Mouse (Mus musculus) MEL (cell line): ENCODE data around the gene Fis1. TPM values are rescaled to one million over a fixed set of nuclear protein-coding genes. Genes with fewer than 3 reads are reported as not detected.

Source experiments
- DNase-seq: peaks from one replicate; pipeline ENCODE4 v3.0.0; 2011; ENCODE audit warnings: low read depth, low spot score
- H3K27ac ChIP-seq: 2 replicates; pipeline ENCODE4 v1.5.1; 2012; ENCODE audit warnings: low read depth, mild to moderate bottlenecking, control low read depth, low read length, moderate library complexity; ENCODE audit not compliant: control insufficient read depth
- H3K27me3 ChIP-seq, 2 experiments: fragments of 150-350 bp in 1 of 2; sonication (generic) in 1 of 2; 2 replicates each; pipeline ENCODE4 v1.6.1; 2012; ENCODE audit warnings: low read length in 2 of 2, mild to moderate bottlenecking in 2 of 2, improper control_type of control experiment in 1 of 2, moderate library complexity in 1 of 2; ENCODE audit not compliant: insufficient read depth in 2 of 2, control insufficient read depth in 1 of 2
- H3K36me3 ChIP-seq, 2 experiments: 2 replicates each; pipeline ENCODE4 v1.6.1; 2012 to 2014; ENCODE audit warnings: low read length in 2 of 2, improper control_type of control experiment in 1 of 2, inconsistent platforms in 1 of 2, mild to moderate bottlenecking in 1 of 2; ENCODE audit not compliant: insufficient read depth in 2 of 2, control insufficient read depth in 1 of 2
- H3K4me1 ChIP-seq, 2 experiments: fragments of 150-350 bp in 1 of 2; sonication (generic) in 1 of 2; 2 replicates each; pipeline ENCODE4 v1.6.1; 2012; ENCODE audit warnings: low read length in 2 of 2, improper control_type of control experiment in 1 of 2, mild to moderate bottlenecking in 1 of 2; ENCODE audit not compliant: insufficient read depth in 2 of 2, control insufficient read depth in 1 of 2
- H3K4me3 ChIP-seq, 2 experiments: fragments of 150-350 bp in 1 of 2; sonication (generic) in 1 of 2; 2 replicates each; pipeline ENCODE4 v1.5.1; 2012; ENCODE audit warnings: low read depth in 2 of 2, low read length in 2 of 2, mild to moderate bottlenecking in 2 of 2, moderate library complexity in 2 of 2, control low read depth in 1 of 2, improper control_type of control experiment in 1 of 2; ENCODE audit not compliant: control insufficient read depth in 1 of 2, insufficient read depth in 1 of 2
- H3K79me2 ChIP-seq: 2 replicates; pipeline ENCODE4 v1.6.1; 2012; ENCODE audit warnings: mild to moderate bottlenecking, low read length, moderate library complexity; ENCODE audit not compliant: control insufficient read depth, poor library complexity, insufficient read depth
- H3K9ac ChIP-seq: 2 replicates; pipeline ENCODE4 v1.6.1; 2012; ENCODE audit warnings: low read depth, mild to moderate bottlenecking, control low read depth, low read length, moderate library complexity; ENCODE audit not compliant: control insufficient read depth, poor library complexity, severe bottlenecking
- H3K9me3 ChIP-seq: fragments of 150-350 bp; sonication (generic); replicated peaks from 2 replicates; pipeline ENCODE4 v1.6.1; 2012; ENCODE audit warnings: mild to moderate bottlenecking, low read length, improper control_type of control experiment, moderate library complexity; ENCODE audit not compliant: insufficient read depth
- BHLHE40 ChIP-seq: IDR thresholded peaks from 2 replicates; pipeline ENCODE4 v1.6.1; 2012; ENCODE audit warnings: low read depth, mild to moderate bottlenecking, inconsistent platforms, low read length, improper control_type of control experiment, borderline replicate concordance
- CHD1 ChIP-seq: IDR thresholded peaks from 2 replicates; pipeline ENCODE4 v1.6.1; 2012; ENCODE audit warnings: low read depth, mild to moderate bottlenecking, inconsistent platforms, low read length, improper control_type of control experiment
- CHD2 ChIP-seq: IDR thresholded peaks from 2 replicates; pipeline ENCODE4 v1.6.1; 2011; ENCODE audit warnings: low read length, improper control_type of control experiment
- CTCF ChIP-seq, 3 experiments: IDR thresholded peaks in 2 of 3; conservative IDR thresholded peaks in 1 of 3; 2 replicates each; pipeline ENCODE4 v1.5.1; 2011 to 2012; ENCODE audit warnings: low read length in 3 of 3, low read depth in 2 of 3, mild to moderate bottlenecking in 2 of 3, improper control_type of control experiment in 1 of 3, inconsistent platforms in 1 of 3, mixed read lengths in 1 of 3, moderate library complexity in 1 of 3; ENCODE audit not compliant: control insufficient read depth in 1 of 3, insufficient read depth in 1 of 3, poor library complexity in 1 of 3, severe bottlenecking in 1 of 3
- E2F4 ChIP-seq: IDR thresholded peaks from 2 replicates; pipeline ENCODE4 v1.6.1; 2011; ENCODE audit warnings: low read depth, low read length, improper control_type of control experiment, borderline replicate concordance
- ELF1 ChIP-seq: IDR thresholded peaks from 2 replicates; pipeline ENCODE4 v1.6.1; 2014; ENCODE audit warnings: low read depth, mild to moderate bottlenecking, inconsistent platforms, low read length, improper control_type of control experiment, moderate library complexity
- GATA1 ChIP-seq: IDR thresholded peaks from 2 replicates; pipeline ENCODE4 v1.6.1; 2011; ENCODE audit warnings: low read depth, low read length, improper control_type of control experiment
- HCFC1 ChIP-seq: IDR thresholded peaks from 2 replicates; pipeline ENCODE4 v1.6.1; 2012; ENCODE audit warnings: low read depth, mild to moderate bottlenecking, inconsistent platforms, low read length, improper control_type of control experiment, moderate library complexity
- KAT2A ChIP-seq: conservative IDR thresholded peaks from 2 replicates; pipeline ENCODE4 v1.6.1; 2012; ENCODE audit warnings: low read depth, low read length, improper control_type of control experiment, inconsistent platforms
- MAFK ChIP-seq: IDR thresholded peaks from 2 replicates; pipeline ENCODE4 v1.6.1; 2011; ENCODE audit warnings: low read depth, mild to moderate bottlenecking, low read length, improper control_type of control experiment, borderline replicate concordance
- MAZ ChIP-seq: IDR thresholded peaks from 2 replicates; pipeline ENCODE4 v1.6.1; 2012; ENCODE audit warnings: low read depth, mild to moderate bottlenecking, inconsistent platforms, low read length, improper control_type of control experiment
- MEF2A ChIP-seq: IDR thresholded peaks from 2 replicates; pipeline ENCODE4 v1.6.1; 2014; ENCODE audit warnings: low read depth, mild to moderate bottlenecking, inconsistent platforms, low read length, improper control_type of control experiment; ENCODE audit not compliant: poor library complexity, insufficient replicate concordance, severe bottlenecking; ENCODE audit errors: extremely low read depth
- MXI1 ChIP-seq: IDR thresholded peaks from 2 replicates; pipeline ENCODE4 v1.6.1; 2011; ENCODE audit warnings: mild to moderate bottlenecking, low read depth, low read length, improper control_type of control experiment
- MYB ChIP-seq: IDR thresholded peaks from 2 replicates; pipeline ENCODE4 v1.6.1; 2011; ENCODE audit warnings: mild to moderate bottlenecking, low read depth, low read length, improper control_type of control experiment
- MYC ChIP-seq: IDR thresholded peaks from 2 replicates; pipeline ENCODE4 v1.6.1; 2011; ENCODE audit warnings: low read depth, mild to moderate bottlenecking, low read length, improper control_type of control experiment, moderate library complexity
- NELFE ChIP-seq: IDR thresholded peaks from 2 replicates; pipeline ENCODE4 v1.6.1; 2011; ENCODE audit warnings: low read depth, low read length, improper control_type of control experiment
- POLR2A ChIP-seq, 2 experiments: IDR thresholded peaks; 2 replicates each; pipeline ENCODE4 v1.6.1; 2011 to 2012; ENCODE audit warnings: low read length in 2 of 2, mild to moderate bottlenecking in 2 of 2, control low read depth in 1 of 2, improper control_type of control experiment in 1 of 2, low read depth in 1 of 2, moderate library complexity in 1 of 2; ENCODE audit not compliant: control insufficient read depth in 1 of 2, insufficient read depth in 1 of 2, poor library complexity in 1 of 2
- POLR2AphosphoS2 ChIP-seq: IDR thresholded peaks from 2 replicates; pipeline ENCODE4 v1.6.1; 2011; ENCODE audit warnings: low read length, improper control_type of control experiment
- RCOR1 ChIP-seq: IDR thresholded peaks from 2 replicates; pipeline ENCODE4 v1.6.1; 2012; ENCODE audit warnings: low read depth, mild to moderate bottlenecking, inconsistent platforms, low read length, improper control_type of control experiment
- SIN3A ChIP-seq: IDR thresholded peaks from 2 replicates; pipeline ENCODE4 v1.6.1; 2012; ENCODE audit warnings: low read length, improper control_type of control experiment, inconsistent platforms
- TAL1 ChIP-seq: IDR thresholded peaks from 2 replicates; pipeline ENCODE4 v1.6.1; 2012; ENCODE audit warnings: mild to moderate bottlenecking, inconsistent platforms, low read length, moderate library complexity, mixed read lengths
- TBP ChIP-seq: IDR thresholded peaks from 2 replicates; pipeline ENCODE4 v1.8.0; 2011; ENCODE audit warnings: low read depth, low read length, improper control_type of control experiment
- TCF12 ChIP-seq: IDR thresholded peaks from 2 replicates; pipeline ENCODE4 v1.6.1; 2014; ENCODE audit warnings: low read depth, mild to moderate bottlenecking, inconsistent platforms, low read length, improper control_type of control experiment, moderate library complexity
- UBTF ChIP-seq: IDR thresholded peaks from 2 replicates; pipeline ENCODE4 v1.6.1; 2012; ENCODE audit warnings: low read depth, mild to moderate bottlenecking, inconsistent platforms, low read length, improper control_type of control experiment, moderate library complexity, borderline replicate concordance; ENCODE audit not compliant: insufficient read depth
- USF1 ChIP-seq: IDR thresholded peaks from 2 replicates; pipeline ENCODE4 v1.6.1; 2014; ENCODE audit warnings: low read depth, mild to moderate bottlenecking, inconsistent platforms, low read length, improper control_type of control experiment, moderate library complexity
- USF2 ChIP-seq, 2 experiments: IDR thresholded peaks; 2 replicates each; pipeline ENCODE4 v1.6.1; 2011 to 2012; ENCODE audit warnings: improper control_type of control experiment in 2 of 2, low read length in 2 of 2, borderline replicate concordance in 1 of 2, inconsistent platforms in 1 of 2, low read depth in 1 of 2, mild to moderate bottlenecking in 1 of 2; ENCODE audit not compliant: insufficient read depth in 1 of 2
- ZNF384 ChIP-seq: IDR thresholded peaks from 2 replicates; pipeline ENCODE4 v1.6.1; 2012; ENCODE audit warnings: low read depth, mild to moderate bottlenecking, inconsistent platforms, low read length, improper control_type of control experiment
- polyA plus RNA-seq, 2 experiments: library from polyadenylated mRNA; stranded (reverse) in 1 of 2; unstranded in 1 of 2; fragments of >175 nt in 1 of 2; fragments of >200 nt in 1 of 2; gene quantifications; 2 replicates each; pipeline versions ENCODE4 v1.2.1 to v1.2.4; 2012; ENCODE audit warnings: low replicate concordance in 2 of 2, low read depth in 1 of 2; ENCODE audit not compliant: insufficient read length in 2 of 2, insufficient read depth in 1 of 2, missing spikeins in 1 of 2
- total RNA-seq: library from RNA; depleted of rRNA; stranded (reverse); fragments of 300-350 nt; gene quantifications from 2 replicates; pipeline ENCODE4 v1.2.3, GENCODE M21; 2012

Fis1 gene
- total and polyA plus RNA-seq, 3 experiments: 164 to 184 TPM; not detected in 1

DNA sequence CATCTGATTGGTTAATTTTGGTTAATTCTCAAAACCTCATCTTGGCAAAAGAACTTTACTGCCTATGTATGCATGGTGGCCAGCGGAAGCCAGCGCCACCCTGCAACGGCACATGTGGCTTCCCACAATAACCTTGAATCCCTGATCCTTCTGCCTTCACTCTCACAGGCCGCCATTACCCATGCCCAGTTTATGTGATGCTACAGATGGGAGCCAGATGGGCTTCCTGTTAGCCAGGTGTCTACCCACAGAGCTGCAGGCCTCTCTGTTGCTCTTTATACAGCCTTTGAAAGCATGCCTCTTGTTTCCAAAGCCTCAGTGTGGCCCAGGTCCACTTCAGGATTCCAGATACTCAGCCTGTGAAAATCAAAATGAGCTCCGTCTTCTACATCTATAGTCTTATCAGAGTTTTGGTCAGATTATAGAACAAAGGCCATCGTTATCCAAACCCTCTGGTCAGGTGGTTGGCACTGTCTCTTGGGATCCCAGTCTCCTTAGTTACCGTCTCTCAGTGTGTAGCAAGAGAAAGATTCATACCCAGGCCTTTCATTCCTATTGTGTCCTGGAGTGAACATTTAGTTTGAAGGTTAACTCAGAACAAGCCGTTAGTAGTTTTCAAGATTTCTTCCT, 35.3 kb upstream of the Fis1 start:
- H3K27me3 ChIP-seq: no peaks in the 10 kb centered on the region
- no peaks in the 10 kb centered on the region for H3K9me3 ChIP-seq
- H3K27ac ChIP-seq: no peak overlapping the region
- H3K79me2 ChIP-seq: peaks cover 11% of the 10 kb centered on the region
- TF ChIP-seq UBTF (no peak), TCF12 (no peak), CHD1 (no peak), CHD2 (no peak), USF2 (IDR thresholded peaks at IDR 0.05; ENCODE audit: borderline replicate concordance in 1 of 2, insufficient read depth in 1 of 2, low read depth in 1 of 2, low read length in 2 of 2) (no peak), RCOR1 (no peak), MEF2A (no peak), MYC (no peak), TBP (no peak)
- H3K4me1 ChIP-seq: peaks cover 2 to 3% of the 10 kb centered on the region in 2 experiments; a peak in 2 of 4 replicates
- H3K36me3 ChIP-seq: no peaks in the 10 kb centered on the region; a peak in 1 of 4 replicates
- DNase-seq: no peak
- H3K9ac ChIP-seq: no peak overlapping the region
- no peak overlapping the region for H3K4me3 ChIP-seq

DNA sequence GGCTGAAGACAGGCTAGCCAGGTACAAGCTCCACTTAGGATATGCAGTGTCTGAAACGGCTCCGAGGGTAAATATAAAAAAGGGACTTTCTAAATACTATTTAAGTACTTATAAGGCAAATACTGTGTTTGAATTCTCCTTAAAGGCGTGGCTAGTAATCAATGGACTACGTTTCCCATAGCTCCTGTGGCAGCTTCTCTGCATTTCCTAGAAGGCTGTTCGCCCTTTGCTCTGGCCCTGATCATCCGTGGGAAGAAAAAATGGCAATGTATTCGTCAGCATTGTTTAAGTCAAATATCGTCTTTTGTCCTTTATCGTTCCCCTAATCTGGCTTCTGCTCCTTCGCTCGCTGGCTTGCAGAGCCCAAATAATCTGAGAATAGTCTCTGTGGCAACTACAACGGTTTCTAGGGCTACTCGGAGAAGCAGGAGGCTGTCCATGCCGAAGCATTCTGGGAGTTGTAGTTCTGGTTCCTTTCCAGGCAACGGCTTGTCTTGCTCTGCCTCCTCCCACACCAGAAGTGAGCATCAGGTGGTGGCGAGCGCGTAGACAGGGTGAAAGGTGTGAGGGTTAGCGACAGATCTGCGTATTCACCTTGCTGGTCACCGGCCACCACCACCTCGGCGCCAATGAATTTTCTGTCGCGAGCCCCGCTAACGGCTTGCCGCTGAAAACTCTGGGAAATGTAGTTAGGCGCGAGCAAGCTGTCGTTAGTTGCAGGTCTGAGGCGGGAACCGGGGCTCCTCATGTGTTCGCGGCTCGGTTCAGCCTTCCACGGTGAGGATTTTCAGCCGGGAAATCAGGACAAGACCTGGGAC, 34.2 kb upstream of the Fis1 start:
- peak overlapping the region; percentile 75 to 92 for H3K4me3 ChIP-seq
- peaks cover 11% of the 10 kb centered on the region for H3K79me2 ChIP-seq
- no peaks in the 10 kb centered on the region; a peak in 1 of 4 replicates for H3K36me3 ChIP-seq
- H3K9me3 ChIP-seq: no peaks in the 10 kb centered on the region
- H3K27me3 ChIP-seq: no peaks in the 10 kb centered on the region
- peak overlapping the region; percentile 92 for H3K27ac ChIP-seq
- peak overlapping the region; percentile 91 for H3K9ac ChIP-seq
- DNase-seq: peak; percentile 93
- H3K4me1 ChIP-seq: peaks cover 2 to 3% of the 10 kb centered on the region in 2 experiments; a peak in 2 of 4 replicates
- TF ChIP-seq TAL1 (no peak), MYB (peak; percentile 71), RCOR1 (no peak), SIN3A (peak; percentile 86), E2F4 (peak; percentile 84; the same call in 1 of the 2 replicates), MXI1 (peak; percentile 90), MAFK (no peak), CTCF (IDR thresholded peaks at IDR 0.05 in 2 of 3, conservative IDR thresholded peaks at IDR 0.05 in 1 of 3; ENCODE audit: control insufficient read depth in 1 of 3, insufficient read depth in 1 of 3, low read depth in 2 of 3, low read length in 3 of 3, poor library complexity in 1 of 3, severe bottlenecking in 1 of 3) (no peak), TCF12 (0 out of 2 replicates have a peak, but pooled peaks have one; percentile 28), MAZ (peak; percentile 33; the same call in 1 of the 2 replicates), NELFE (peak; percentile 60), HCFC1 (peak; percentile 96), USF2 (IDR thresholded peaks at IDR 0.05; ENCODE audit: borderline replicate concordance in 1 of 2, insufficient read depth in 1 of 2, low read depth in 1 of 2, low read length in 2 of 2) (no peak), MEF2A (no peak), POLR2AphosphoS2 (peak; percentile 27), ZNF384 (no peak), TBP (peak; percentile 63; the same call in 1 of the 2 replicates), BHLHE40 (peak; percentile 51; the same call in 1 of the 2 replicates), KAT2A (peak; percentile 84; the same call in 1 of the 2 replicates), USF1 (peak; percentile 71), GATA1 (peak; percentile 56; the same call in 1 of the 2 replicates), POLR2A (IDR thresholded peaks at IDR 0.05; ENCODE audit: control insufficient read depth in 1 of 2, insufficient read depth in 1 of 2, low read depth in 1 of 2, low read length in 2 of 2, poor library complexity in 1 of 2) (peak; percentile 54 to 65; a peak in 3 of 4 replicates), ELF1 (peak; percentile 62; the same call in 1 of the 2 replicates)
